25 mouse cellular contexts compared by ENCODE assay signal in genomic region chr13:41892016-41892415, GRCm38 (mm10). TPM values are rescaled to one million over a fixed set of nuclear protein-coding genes. Genes with fewer than 3 reads are reported as not detected.
"Had no signal": no experiment of that assay in that cellular context is flagged by ENCODE, and none has a peak within 500 bp of the region (broad histone marks: within the 10 kb centered on the region; RNA-seq: fewer than 3 reads in every experiment).

No protein-coding gene starts in this region.

- DNase-seq: gastrocnemius, adult 2 months; gastrocnemius, postnatal 10 days; gastrocnemius, postnatal 25 days; heart, adult 2 months; heart, postnatal 10 days; heart, postnatal 4 days; kidney, adult 18-20 months; kidney, adult 8-10 months; kidney, postnatal 10 days; kidney, postnatal 25 days; kidney, postnatal 4 days; liver; liver, embryonic 13.5 days had no signal

- ATAC-seq: hindbrain, embryonic 16.5 days; inflammation-experienced regulatory T-cells, adult 6 months; intestine, embryonic 15.5 days; intestine, postnatal 0 days had no signal

RNA-seq across cellular contexts. Expression of gene Adtrp, which starts 44.5 kb away (rescaled TPM):
- total RNA-seq: gastrocnemius, adult 2 months; gastrocnemius, postnatal 10 days; granulocyte monocyte progenitor cell, adult 5-6 weeks; layer of hippocampus, adult 2 months; left cerebral cortex, adult 2 months had no signal
- polyA plus RNA-seq: heart, embryonic 12.5 days; heart, embryonic 14.5 days; heart, embryonic 16.5 days; hindbrain, embryonic 10.5 days; inflammation-experienced regulatory T-cells, adult 6 months; limb, embryonic 10.5 days; liver, embryonic 13.5 days had no signal
